Mouse (Mus musculus) layer of hippocampus, adult 9-10 months (tissue): Measurements from ENCODE around the gene Dna2.
"Not testable (repeated sequence)": the region's sequence is repeated elsewhere in the genome, so short reads cannot be mapped to it uniquely, and the experiment has no call there.

Experiments
- DNase-seq: peaks from one replicate; pipeline ENCODE4 v3.0.0; 2022; ENCODE audit warnings: low spot score

The Dna2 gene

DNA sequence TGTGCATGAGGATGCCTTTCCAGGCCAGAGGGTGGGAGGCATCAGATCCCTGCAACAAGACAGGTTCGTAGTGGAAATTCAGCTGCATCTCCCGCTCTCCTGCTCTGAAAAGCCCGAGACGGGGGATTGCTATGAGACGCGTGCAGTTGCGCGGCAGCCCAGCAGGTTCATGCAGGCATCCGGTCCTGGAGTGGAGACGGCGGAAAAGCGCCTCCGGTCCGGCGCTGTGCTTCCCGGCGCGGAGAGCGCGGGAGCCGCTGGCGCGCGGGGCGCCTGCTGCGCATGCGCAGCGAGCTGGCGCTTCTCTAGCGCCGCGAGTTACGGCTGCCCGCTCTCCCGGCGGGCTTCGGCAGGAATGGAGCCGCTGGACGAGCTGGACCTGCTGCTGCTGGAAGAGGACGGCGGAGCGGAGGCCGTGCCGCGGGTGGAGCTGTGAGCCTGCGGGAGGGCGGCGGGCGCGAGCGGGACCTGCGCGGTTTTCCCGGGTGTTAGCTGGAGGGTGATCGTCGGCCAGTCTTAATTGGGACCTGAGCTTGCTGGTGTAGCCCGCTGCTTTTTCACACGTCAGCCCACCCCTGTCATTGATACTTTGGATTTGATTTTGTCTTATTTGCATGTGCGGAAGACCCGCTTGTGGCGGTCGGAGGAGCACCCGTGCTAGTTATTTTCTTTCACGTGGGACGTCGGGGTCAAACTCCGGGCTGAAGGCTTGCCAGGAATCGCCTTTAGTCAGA, at the start of gene Dna2:
Gene Dna2, plus strand, starts transcription at position 289 of the 734 bp plus-strand sequence.
- peak; percentile 30 for DNase-seq

- DNase-seq, result no peak
These were observed 49.4 kb upstream of the Dna2 start for GRCm38 (mm10) chr10:62897437-62897836.

DNA sequence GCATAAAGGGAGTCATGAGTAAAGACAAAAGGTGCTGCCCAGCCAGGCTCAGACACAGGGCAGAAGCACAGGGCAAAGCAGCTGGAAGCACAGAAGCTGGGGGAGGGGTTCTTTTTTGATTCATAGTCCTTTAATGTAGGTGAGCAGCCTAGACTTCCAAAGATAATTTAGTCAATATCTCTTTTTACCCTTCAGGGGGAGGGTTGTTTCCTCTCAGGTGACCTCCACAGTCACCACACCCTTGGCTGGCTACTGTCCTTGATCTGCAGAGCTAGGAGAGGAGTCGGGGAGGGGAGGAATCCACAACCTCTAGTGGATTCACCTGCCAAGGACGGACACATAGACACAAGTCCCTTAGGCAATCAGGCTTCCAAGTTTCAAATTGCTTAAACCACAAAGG, 48.8 kb upstream of the Dna2 start:
- no peak for DNase-seq

DNA sequence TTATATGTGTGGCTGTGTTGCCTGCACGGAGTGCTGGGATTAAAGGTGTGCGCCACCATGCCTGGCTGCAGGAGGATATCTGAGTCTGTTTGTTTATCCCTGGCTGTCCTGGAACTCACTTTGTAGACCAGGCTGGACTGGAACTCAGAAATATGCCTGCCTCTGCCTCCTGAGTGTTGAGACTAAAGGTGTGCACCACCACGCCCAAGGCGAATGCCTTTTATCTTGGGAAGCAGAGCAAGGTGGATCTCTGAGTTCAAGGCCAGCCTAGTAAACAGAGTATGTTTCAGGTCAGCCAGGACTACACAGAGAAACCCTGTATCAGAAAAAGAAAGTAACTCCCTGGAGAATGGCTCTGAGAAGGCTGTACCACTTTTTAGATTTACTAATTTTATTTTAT, 46.7 kb upstream of the Dna2 start:
- no peak for DNase-seq

DNA sequence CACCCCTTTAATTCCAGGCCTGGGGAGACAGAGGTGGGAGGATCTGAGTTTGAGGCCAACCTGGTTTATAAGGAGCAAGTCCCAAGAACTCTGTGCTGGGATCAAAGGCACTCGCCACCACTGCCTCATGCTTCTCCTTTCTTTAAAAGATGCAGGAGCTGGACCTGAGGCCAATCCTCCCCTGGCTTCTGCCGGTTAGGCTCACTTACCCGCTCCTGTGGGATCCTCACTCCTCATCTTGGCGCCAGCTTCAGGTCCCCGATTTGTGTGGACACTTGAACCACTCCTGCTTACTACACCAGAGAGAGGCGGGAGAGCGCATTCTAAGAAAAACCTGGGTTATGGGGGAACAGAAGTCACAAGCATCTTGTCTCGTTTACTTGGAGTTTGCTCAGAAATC, 45.0 kb upstream of the Dna2 start:
- DNase-seq, result no peak

DNA sequence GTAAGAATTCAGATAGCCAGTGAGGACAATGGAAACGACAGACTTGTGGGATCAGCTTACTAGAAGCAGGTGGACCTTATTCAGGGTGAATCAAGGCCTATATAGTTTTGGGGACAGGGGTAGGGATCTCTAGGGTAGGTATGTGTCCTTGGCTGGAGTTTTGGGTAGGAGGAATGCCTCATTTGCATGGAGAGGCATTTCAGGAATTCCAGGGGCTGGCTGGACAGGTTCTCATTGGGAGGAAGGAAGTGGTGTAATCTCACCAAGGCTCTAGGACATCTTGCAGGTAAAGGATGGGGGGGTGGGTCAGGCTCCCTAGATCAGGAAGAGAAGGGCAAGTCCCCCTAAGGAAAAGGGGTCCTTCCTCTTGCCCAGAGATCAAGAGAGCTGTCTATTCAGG, 44.0 kb upstream of the Dna2 start:
- no peak for DNase-seq

DNA sequence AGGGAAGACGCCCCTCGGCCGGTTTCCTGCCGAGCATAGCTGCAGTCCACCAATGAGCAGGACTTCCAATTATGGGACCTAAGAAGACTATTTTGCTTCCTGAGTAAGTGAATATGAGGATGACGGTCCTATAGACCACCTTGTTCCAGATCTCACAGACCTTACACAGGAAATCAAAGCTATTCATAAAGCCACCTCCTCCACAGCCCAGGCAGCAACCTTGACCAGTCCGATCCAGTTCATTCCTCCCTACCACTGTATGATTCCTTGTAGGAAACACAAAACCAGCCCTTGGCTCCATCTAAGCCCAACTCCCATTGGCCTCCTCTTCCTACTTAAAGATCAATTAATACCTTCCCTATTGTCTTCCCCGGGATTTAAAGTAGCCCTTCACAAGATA, 40.5 kb upstream of the Dna2 start:
- no peak for DNase-seq

DNA sequence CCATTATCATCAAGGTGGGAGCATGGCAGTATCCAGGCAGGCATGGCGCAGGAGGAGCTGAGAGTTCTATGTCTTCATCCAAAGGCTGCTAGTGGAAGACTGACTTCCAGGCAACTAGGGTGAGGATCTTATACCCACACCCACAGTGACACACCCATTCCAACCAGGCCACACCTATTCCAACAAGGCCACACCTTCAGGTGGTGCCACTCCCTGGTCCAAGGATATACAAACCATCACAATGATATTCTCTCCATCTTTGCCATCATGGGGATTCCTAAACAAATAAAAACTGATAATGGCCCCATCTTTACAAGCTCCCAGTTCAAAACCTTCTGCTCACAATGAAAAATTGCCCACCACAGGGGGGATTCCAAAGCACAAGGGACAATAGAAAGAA, 37.9 kb upstream of the Dna2 start, which contains the start of gene Tet1:
Gene Tet1, minus strand, starts transcription at position 101 of the 400 bp plus-strand sequence.
- DNase-seq, result not testable (repeated sequence)

- DNase-seq, result no peak
These were observed 35.7 kb upstream of the Dna2 start for GRCm38 (mm10) chr10:62911120-62911519.

DNA sequence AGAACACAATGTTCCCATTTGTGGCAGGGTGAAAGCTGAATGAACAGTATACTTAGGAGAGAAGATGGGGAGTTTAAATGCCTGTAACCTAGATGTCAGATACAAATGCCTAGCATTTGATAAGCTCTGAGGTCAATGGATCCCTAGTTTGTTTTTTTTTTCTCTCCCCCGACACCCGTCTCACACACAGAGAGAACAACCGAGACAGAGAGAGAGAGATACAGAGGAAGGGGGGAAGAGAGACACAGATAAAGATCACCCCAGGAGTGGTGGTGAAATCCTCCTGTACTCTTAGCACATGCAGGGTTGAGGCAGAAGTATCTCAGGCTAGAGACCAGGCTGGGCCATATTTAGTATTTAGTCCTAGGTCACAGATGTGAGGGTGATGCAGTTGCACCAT, 27.8 kb upstream of the Dna2 start:
- no peak for DNase-seq

DNA sequence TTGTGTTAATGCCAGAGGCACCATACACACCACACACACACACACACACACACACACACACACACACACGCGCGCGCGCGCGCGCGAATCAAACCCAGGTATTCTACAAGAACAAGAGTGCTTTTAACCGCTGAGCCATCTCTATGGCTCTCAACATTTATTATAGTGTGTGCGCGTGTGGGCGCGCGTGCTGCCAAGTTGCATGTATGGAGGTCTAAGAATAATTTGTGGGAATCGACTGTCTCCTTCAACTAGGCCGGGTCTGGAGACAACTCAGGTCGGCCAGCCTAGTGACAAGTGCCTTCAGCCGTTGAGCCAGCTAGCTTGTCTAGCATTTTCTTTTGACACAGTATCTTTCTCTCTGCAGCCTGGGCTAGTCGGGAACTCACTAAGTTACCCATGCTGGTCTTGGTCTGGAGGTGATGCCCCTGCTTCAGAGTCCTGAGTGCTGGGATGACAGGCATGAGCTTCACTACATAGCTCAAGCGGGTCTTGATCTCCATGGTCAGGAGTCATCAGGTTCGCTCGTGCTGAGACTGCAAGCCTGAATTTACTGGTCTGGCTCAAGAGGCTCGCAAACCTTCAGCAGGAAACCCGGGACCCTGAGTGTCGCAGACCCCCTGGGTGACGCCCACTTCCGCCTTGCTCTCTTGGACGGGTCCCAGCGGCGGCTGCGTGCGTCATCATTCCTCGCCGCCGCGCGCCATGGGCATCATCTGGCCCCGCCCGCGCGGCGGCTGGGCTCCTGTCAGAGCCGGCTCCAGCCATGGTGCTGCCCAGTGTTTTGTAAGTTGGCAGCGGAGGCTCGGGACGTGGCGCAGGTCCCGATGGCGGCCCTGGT, 26.7 kb upstream of the Dna2 start, which contains the start of gene Slc25a16:
Gene Slc25a16, plus strand, starts transcription at position 709 of the 841 bp plus-strand sequence.
- DNase-seq, result peak; percentile 88

- no peak for DNase-seq
These were observed 26.1 kb upstream of the Dna2 start for GRCm38 (mm10) chr10:62920766-62921156.

- DNase-seq, result no peak
These were observed 22.7 kb upstream of the Dna2 start for GRCm38 (mm10) chr10:62924096-62924635.

GRCm38 (mm10) chr10:62932381-62932780, 14.4 kb upstream of the Dna2 start:
- DNase-seq, result no peak

- DNase-seq, result no peak
These were observed 1.7 kb upstream of the Dna2 start for GRCm38 (mm10) chr10:62944975-62945580.

GRCm38 (mm10) chr10:62948551-62948950, 1.7 kb downstream of the Dna2 start:
- DNase-seq, result no peak

- no peak for DNase-seq
These were observed 17.1 kb downstream of the Dna2 start for GRCm38 (mm10) chr10:62963956-62964355.

- DNase-seq, result no peak
These were observed 19.0 kb downstream of the Dna2 start for GRCm38 (mm10) chr10:62965796-62966195.

- DNase-seq, result no peak
These were observed 19.5 kb downstream of the Dna2 start for GRCm38 (mm10) chr10:62966291-62966690.

GRCm38 (mm10) chr10:62971821-62972220, 25.0 kb downstream of the Dna2 start:
- no peak for DNase-seq

DNA sequence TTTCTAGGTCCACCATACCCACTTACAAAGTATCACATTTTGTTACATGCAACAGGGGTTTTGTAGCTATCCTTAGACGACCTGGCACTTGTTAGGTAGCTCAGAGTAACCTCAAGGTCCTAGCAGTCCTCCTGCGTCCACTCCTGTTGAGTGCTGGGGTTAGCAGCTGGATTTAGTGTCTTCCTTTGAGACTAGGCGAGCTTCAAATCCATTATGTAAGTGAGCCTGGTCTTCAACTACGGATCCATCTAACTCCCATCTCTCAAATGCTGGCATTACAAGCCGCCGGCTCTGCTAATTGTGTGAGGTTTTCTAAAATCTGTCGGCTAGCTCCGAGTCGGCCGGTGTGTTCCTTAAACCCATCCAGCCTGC, 32.8 kb downstream of the Dna2 start:
- DNase-seq, result no peak
